Mouse (Mus musculus) layer of hippocampus, adult 2 months (tissue): ENCODE measurements around the gene Oaf. TPM values are rescaled to one million over a fixed set of nuclear protein-coding genes. Genes with fewer than 3 reads are reported as not detected.
A peak's percentile ranks its signal among the peaks of the same experiment; 100 is the strongest.

Experiments used
- DNase-seq, 2 experiments: peaks; one replicate each; pipeline ENCODE4 v3.0.0; 2022; ENCODE audit warnings: low spot score in 2 of 2
- H3K27ac ChIP-seq: fragments of 200-600 bp; 2 replicates; pipeline ENCODE4 v1.8.1; 2022
- H3K4me3 ChIP-seq: fragments of 200-600 bp; 2 replicates; pipeline ENCODE4 v1.8.1; 2022; ENCODE audit warnings: mild to moderate bottlenecking
- CTCF ChIP-seq: fragments of 200-600 bp; conservative IDR thresholded peaks from 2 replicates; pipeline ENCODE4 v1.8.1; 2022; ENCODE audit warnings: antibody characterized with exemption, mild to moderate bottlenecking, moderate library complexity
- total RNA-seq, 2 experiments: library from RNA; stranded (reverse); gene quantifications; 2 replicates each; pipeline ENCODE4 v1.2.3; 2021

Gene Oaf
- total RNA-seq, 2 experiments from 2014 or later = 18.6 to 19.5 TPM

GRCm38 (mm10) chr9:43228745-43229144 is 11.0 kb downstream of the Oaf start:
- DNase-seq = no peak
- H3K27ac ChIP-seq = no peak overlapping the region
- H3K4me3 ChIP-seq = no peak overlapping the region
- TF ChIP-seq CTCF = no peak

DNA sequence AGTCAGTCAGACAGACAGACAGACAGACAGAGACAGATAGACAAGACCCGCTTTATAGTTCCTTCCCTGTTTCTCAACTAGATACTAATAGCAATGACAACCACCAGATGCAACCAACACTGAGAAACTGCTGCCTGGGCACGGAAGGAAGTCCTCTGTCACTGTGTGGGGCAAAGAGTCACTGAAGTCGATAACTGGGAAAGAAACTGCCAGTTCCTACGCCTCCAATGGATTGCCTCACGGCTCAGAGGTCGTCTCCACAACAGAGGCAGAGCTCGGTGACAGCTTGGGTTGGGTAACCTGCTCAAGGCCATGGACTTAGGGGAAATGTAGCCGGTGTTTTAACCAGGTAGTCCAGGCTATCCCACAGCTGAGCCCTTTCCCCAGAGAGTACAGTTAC is 12.1 kb downstream of the Oaf start:
- no peak overlapping the region for H3K4me3 ChIP-seq
- no peak overlapping the region for H3K27ac ChIP-seq
- no peak for DNase-seq
- TF ChIP-seq CTCF = no peak

GRCm38 (mm10) chr9:43226573-43227160 is 13.0 kb downstream of the Oaf start:
- DNase-seq = no peak
- no peak overlapping the region for H3K27ac ChIP-seq

GRCm38 (mm10) chr9:43225481-43225880 is 14.2 kb downstream of the Oaf start:
- H3K4me3 ChIP-seq = no peak overlapping the region
- no peak for DNase-seq
- no peak for TF ChIP-seq CTCF
- no peak overlapping the region for H3K27ac ChIP-seq

More at GRCm38 (mm10) chr9:43226573-43227160, 13.0 kb downstream of the Oaf start:
- H3K4me3 ChIP-seq = no peak overlapping the region
- TF ChIP-seq CTCF = no peak

GRCm38 (mm10) chr9:43224771-43225355 is 14.8 kb downstream of the Oaf start:
- no peak for TF ChIP-seq CTCF
- Histone ChIP-seq H3K27ac (no peak overlapping the region), H3K4me3 (no peak overlapping the region)
- DNase-seq = no peak

- TF ChIP-seq CTCF = no peak
- H3K27ac ChIP-seq = no peak overlapping the region
These were observed 17.3 kb downstream of the Oaf start for GRCm38 (mm10) chr9:43222429-43222715.

DNA sequence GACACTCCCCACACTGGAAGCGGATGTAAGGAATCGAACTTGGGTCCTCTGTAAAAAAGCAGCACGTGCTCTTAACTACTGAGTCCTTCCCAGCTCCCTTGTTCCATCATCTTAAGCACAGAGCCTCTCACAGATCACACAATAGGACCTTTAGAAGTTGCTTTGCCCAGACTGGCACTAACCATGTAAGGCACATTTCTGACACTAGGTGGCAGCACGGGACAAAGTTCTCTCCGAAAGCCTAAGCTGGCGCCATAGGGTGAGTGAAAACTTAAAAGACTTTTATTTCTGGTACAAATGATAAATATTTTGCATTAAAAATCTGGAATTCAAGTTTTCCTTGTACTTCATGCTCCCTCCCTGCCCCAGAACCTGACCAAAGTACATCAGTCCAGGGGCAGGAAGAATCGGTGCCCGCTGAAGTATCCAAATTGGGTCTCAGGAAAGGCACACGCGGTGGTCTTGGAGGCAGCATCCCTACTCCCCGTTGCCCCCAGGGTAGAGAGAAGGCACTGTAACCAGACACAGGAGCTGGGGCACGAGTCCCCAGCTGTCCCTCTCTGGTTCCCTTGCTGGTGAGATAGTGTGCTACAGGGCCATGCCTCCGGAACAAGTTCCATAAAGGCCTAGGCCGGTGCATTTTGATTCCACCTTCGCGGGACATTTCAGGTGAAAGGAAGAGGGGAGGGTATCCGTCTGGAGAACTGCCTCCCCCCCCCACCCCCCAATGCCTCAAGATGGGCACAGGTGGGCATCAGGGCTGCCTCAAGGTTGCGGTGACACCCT is 17.9 kb downstream of the Oaf start:
- peak; percentile 90 for TF ChIP-seq CTCF
- peak; percentile 77 to 93 for DNase-seq

More at GRCm38 (mm10) chr9:43222429-43222715, 17.3 kb downstream of the Oaf start:
- H3K4me3 ChIP-seq = no peak overlapping the region
- no peak for DNase-seq

DNA sequence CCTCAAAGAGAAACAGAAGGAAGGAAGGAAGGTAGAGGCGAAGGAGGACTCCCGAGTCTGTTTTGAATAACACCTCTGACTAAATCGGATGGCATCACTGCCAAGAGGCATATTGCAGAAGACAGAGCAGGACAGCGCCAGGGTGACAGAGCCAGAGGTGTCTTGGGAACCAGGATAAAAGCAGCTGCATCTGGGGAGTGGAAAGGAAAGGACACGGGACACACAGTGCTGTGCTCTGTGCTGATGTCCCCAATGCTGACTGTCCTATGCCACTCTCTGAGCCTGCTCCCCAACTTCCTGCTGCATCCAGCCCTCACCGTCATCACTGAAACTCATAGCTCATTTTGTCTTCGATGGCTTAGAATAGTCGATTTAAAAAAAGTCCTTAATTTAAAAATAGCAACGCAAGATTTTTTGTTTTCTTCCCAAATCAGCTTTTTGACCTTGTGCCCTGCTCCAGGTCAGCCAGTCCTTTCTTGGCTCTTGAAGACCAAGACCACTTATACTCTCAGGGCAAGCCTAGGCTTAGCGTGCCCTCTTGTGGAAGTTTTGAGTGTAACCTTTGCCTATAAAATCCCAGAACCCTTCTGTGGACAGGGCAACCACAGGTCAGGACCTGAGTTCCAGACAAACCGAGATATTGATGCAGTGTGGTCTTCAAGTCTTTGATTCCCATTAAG is 28.8 kb downstream of the Oaf start:
- Histone ChIP-seq H3K27ac (peak overlapping the region; percentile 32; the same call in 1 of the 2 replicates), H3K4me3 (no peak overlapping the region)
- DNase-seq = peak; percentile 31 to 58
- peak; percentile 96 for TF ChIP-seq CTCF

More for the DNA sequence above, 17.9 kb downstream of the Oaf start:
- Histone ChIP-seq H3K4me3 (no peak overlapping the region), H3K27ac (0 out of 2 replicates have a peak overlapping the region, but pooled peaks have one; percentile 16)

- H3K4me3 ChIP-seq = no peak within 1 kb of the TSS
- no peak for TF ChIP-seq CTCF
- H3K27ac ChIP-seq = peak within 1 kb of the TSS; percentile 32; the same call in 1 of the 2 replicates
- DNase-seq = no peak
These were observed 29.5 kb downstream of the Oaf start, which contains the start of gene Pou2f3 for GRCm38 (mm10) chr9:43210190-43210682. Gene Pou2f3, minus strand, starts transcription at chr9:43210369.

DNA sequence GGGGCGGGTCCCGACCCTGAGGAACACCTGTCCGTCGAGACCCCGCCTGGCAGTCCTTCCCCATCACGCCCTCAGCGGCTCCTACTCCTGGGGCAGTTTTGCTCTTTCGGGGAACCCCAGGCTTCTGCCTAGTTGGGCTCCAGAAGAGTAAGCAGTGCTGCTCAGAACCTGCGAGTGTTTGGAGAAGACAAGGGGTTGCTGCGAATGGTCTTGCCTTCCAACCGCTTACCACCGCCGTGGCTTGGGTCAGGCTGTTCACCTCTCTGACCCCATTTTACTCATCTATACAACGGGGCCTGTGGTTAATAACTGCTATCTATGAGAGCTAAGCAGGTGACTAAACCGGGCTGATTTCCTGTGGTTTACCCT is 33.7 kb downstream of the Oaf start:
- no peak for DNase-seq
- no peak overlapping the region for H3K27ac ChIP-seq
- TF ChIP-seq CTCF = no peak
- no peak overlapping the region; the same call in 1 of the 2 replicates for H3K4me3 ChIP-seq

DNA sequence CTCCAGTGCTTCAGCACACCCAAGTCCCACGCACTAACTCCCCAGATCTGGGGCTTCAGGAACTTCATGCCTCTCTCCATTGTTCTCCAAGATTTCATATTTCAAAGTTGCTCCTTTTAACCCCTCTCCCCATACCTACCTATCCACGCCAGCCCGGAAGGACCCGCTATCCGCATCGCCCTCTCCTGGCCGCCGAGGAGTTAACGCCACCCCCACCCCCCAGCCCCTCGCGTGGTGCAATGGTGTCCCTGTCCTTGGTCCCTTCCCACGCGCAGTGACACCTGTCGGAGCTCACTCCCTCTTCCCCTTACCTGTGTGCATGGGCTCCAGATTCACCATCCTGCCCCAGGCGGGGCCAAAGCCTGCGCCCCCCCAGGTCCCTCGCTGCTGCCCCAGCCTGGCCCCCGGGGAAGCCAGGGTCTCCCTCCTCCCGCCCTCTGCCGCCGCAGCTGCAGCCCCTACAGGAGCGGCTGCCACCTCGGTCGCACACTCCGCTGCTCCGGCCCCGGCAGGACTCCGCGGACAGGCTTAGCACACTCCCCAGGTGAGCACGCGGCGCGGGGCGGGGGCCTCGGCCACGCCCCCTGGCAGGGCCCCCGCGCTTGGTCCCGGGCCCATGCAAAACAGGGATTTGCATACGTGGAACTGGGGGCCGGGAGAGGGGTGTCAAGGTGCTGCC is 34.2 kb downstream of the Oaf start:
- H3K4me3 ChIP-seq = no peak overlapping the region; the same call in 1 of the 2 replicates
- no peak for DNase-seq
- peak; percentile 43 for TF ChIP-seq CTCF
- no peak overlapping the region for H3K27ac ChIP-seq

- Histone ChIP-seq H3K27ac (no peak overlapping the region), H3K4me3 (no peak overlapping the region)
- DNase-seq = no peak
- TF ChIP-seq CTCF = no peak
These were observed 39.5 kb downstream of the Oaf start for GRCm38 (mm10) chr9:43200212-43200611.
